In genomic region chr4:140791071-140791470, GRCm38 (mm10) we compare ENCODE assay signal across 16 mouse cellular contexts. TPM values are rescaled to one million over a fixed set of nuclear protein-coding genes. Genes with fewer than 3 reads are reported as not detected.
"Had no signal": no experiment of that assay in that cellular context is flagged by ENCODE, and none has a peak within 500 bp of the region (broad histone marks: within the 10 kb centered on the region; RNA-seq: fewer than 3 reads in every experiment).

No protein-coding gene starts in this region.

- H3K9me3 ChIP-seq: neural tube, embryonic 15.5 days; stomach, embryonic 15.5 days had no signal

- H3K27me3 ChIP-seq: neural tube, embryonic 13.5 days; neural tube, embryonic 15.5 days; stomach, embryonic 15.5 days had no signal

- H3K4me1 ChIP-seq: neural tube, embryonic 13.5 days; neural tube, embryonic 15.5 days; stomach, embryonic 15.5 days had no signal

- H3K36me3 ChIP-seq: neural tube, embryonic 13.5 days; neural tube, embryonic 15.5 days; stomach, embryonic 15.5 days had no signal

- DNase-seq: retina, postnatal 1 day; right cerebral cortex, adult 18-20 months; right cerebral cortex, postnatal 14 days; right cerebral cortex, postnatal 25 days; right cerebral cortex, postnatal 4 days; spleen, adult 18-20 months; thymus, adult 18-20 months; thymus, adult 2 months; thymus, postnatal 14 days; thymus, postnatal 25 days; thymus, postnatal 36 days; thymus, postnatal 4 days had no signal

- H3K4me3 ChIP-seq: neural tube, embryonic 13.5 days; neural tube, embryonic 15.5 days; stomach, embryonic 15.5 days had no signal

RNA-seq across cellular contexts. Expression of gene Padi3, which starts 19.4 kb away (rescaled TPM):
- total RNA-seq: neutrophil, adult 5-6 weeks had no signal
